Mouse (Mus musculus): ENCODE measurements around the gene Mfap3l.

- no peak for TF ChIP-seq CTCF (IDR thresholded peaks at IDR 0.05; ENCODE audit: low read depth)
- no peak for TF ChIP-seq EP300 (IDR thresholded peaks at IDR 0.05; ENCODE audit: low read depth)
Observed at GRCm38 (mm10) chr8:60621561-60621960, 11.1 kb upstream of the Mfap3l start.
